Mouse (Mus musculus) kidney, postnatal 14 days (tissue): ENCODE measurements around the gene Cnr2.
A peak's percentile ranks its signal among the peaks of the same experiment; 100 is the strongest.

ENCODE experiments used
- DNase-seq: peaks from one replicate; pipeline ENCODE4 v3.0.0; 2022; ENCODE audit warnings: mixed read lengths

Cnr2 gene

GRCm38 (mm10) chr4:135942193-135942592 is 47.0 kb downstream of the Cnr2 start:
- DNase-seq: no peak

- DNase-seq: no peak
Observed at GRCm38 (mm10) chr4:135943389-135943788, 48.2 kb downstream of the Cnr2 start.

- no peak for DNase-seq
Observed at GRCm38 (mm10) chr4:135945706-135946105, 50.5 kb downstream of the Cnr2 start.

- DNase-seq: peak; percentile 97
Observed at GRCm38 (mm10) chr4:135946278-135946658, 51.1 kb downstream of the Cnr2 start, which contains the start of gene Hmgcl. Gene Hmgcl, plus strand, starts transcription at chr4:135946448.

- DNase-seq: no peak
Observed at GRCm38 (mm10) chr4:135946659-135947301, 51.6 kb downstream of the Cnr2 start.

- DNase-seq: no peak
Observed at GRCm38 (mm10) chr4:135948142-135948541, 52.9 kb downstream of the Cnr2 start.

GRCm38 (mm10) chr4:135949475-135949874 is 54.3 kb downstream of the Cnr2 start:
- peak; percentile 66 for DNase-seq

- peak; percentile 49 for DNase-seq
Observed at GRCm38 (mm10) chr4:135949911-135950310, 54.7 kb downstream of the Cnr2 start.

- no peak for DNase-seq
Observed at GRCm38 (mm10) chr4:135950365-135950764, 55.2 kb downstream of the Cnr2 start.

- no peak for DNase-seq
Observed at GRCm38 (mm10) chr4:135951505-135951904, 56.3 kb downstream of the Cnr2 start.

GRCm38 (mm10) chr4:135953179-135953578 is 58.0 kb downstream of the Cnr2 start:
- no peak for DNase-seq

GRCm38 (mm10) chr4:135954241-135954640 is 59.0 kb downstream of the Cnr2 start:
- DNase-seq: peak; percentile 80

GRCm38 (mm10) chr4:135955886-135956285 is 60.7 kb downstream of the Cnr2 start:
- DNase-seq: no peak

- DNase-seq: peak; percentile 84
Observed at GRCm38 (mm10) chr4:135958354-135958753, 63.2 kb downstream of the Cnr2 start.

GRCm38 (mm10) chr4:135960717-135961116 is 65.5 kb downstream of the Cnr2 start:
- peak; percentile 85 for DNase-seq

- no peak for DNase-seq
Observed at GRCm38 (mm10) chr4:135961709-135962108, 66.5 kb downstream of the Cnr2 start.

GRCm38 (mm10) chr4:135962198-135962597 is 67.0 kb downstream of the Cnr2 start:
- no peak for DNase-seq

GRCm38 (mm10) chr4:135962946-135963345 is 67.8 kb downstream of the Cnr2 start:
- DNase-seq: no peak

GRCm38 (mm10) chr4:135963457-135964193 is 68.4 kb downstream of the Cnr2 start, which contains the start of gene Gale:
Gene Gale, plus strand, starts transcription at chr4:135963727.
- peak; percentile 97 for DNase-seq

- peak; percentile 78 for DNase-seq
Observed at GRCm38 (mm10) chr4:135964426-135964825, 69.2 kb downstream of the Cnr2 start.

GRCm38 (mm10) chr4:135965113-135965512 is 69.9 kb downstream of the Cnr2 start:
- DNase-seq: no peak

GRCm38 (mm10) chr4:135966283-135966682 is 71.1 kb downstream of the Cnr2 start:
- no peak for DNase-seq

GRCm38 (mm10) chr4:135967086-135967760 is 72.0 kb downstream of the Cnr2 start:
- no peak for DNase-seq
